Mouse (Mus musculus) limb, embryonic 13.5 days (tissue): ENCODE measurements around the gene Ube2q2. TPM values are rescaled to one million over a fixed set of nuclear protein-coding genes. Genes with fewer than 3 reads are reported as not detected.
"Not testable (repeated sequence)": the region's sequence is repeated elsewhere in the genome, so short reads cannot be mapped to it uniquely, and the experiment has no call there.

Source experiments
- ATAC-seq: fragments of 200-750 bp; cut with Nextera tagmentation; 2 replicates; pipeline ENCODE4 v1.8.0; 2017; ENCODE audit warnings: low read depth, moderate number of reproducible peaks, moderate TSS enrichment; ENCODE audit not compliant: low FRiP score
- H3K27ac ChIP-seq: fragments of 300-500 bp; sonication (generic); 2 replicates; pipeline ENCODE4 v1.5.1; 2015; ENCODE audit warnings: inconsistent platforms, mild to moderate bottlenecking, moderate library complexity
- H3K27me3 ChIP-seq: fragments of 300-500 bp; sonication (generic); 2 replicates; pipeline ENCODE4 v1.6.1; 2015; ENCODE audit warnings: mild to moderate bottlenecking, inconsistent platforms
- H3K36me3 ChIP-seq: fragments of 300-500 bp; sonication (generic); 2 replicates; pipeline ENCODE4 v1.6.1; 2015; ENCODE audit warnings: inconsistent platforms, mild to moderate bottlenecking, moderate library complexity
- H3K4me1 ChIP-seq: fragments of 300-500 bp; sonication (generic); 2 replicates; pipeline ENCODE4 v1.6.1; 2015; ENCODE audit warnings: inconsistent platforms
- H3K4me2 ChIP-seq: fragments of 300-500 bp; sonication (generic); replicated peaks from 2 replicates; pipeline ENCODE4 v1.6.1; 2015; ENCODE audit warnings: inconsistent platforms, mild to moderate bottlenecking, moderate library complexity
- H3K4me3 ChIP-seq: fragments of 300-500 bp; sonication (generic); 2 replicates; pipeline ENCODE4 v1.5.1; 2015; ENCODE audit warnings: moderate library complexity, mild to moderate bottlenecking, inconsistent platforms
- H3K9ac ChIP-seq: fragments of 300-500 bp; sonication (generic); 2 replicates; pipeline ENCODE4 v1.6.1; 2015; ENCODE audit warnings: mild to moderate bottlenecking, inconsistent platforms
- H3K9me3 ChIP-seq: fragments of 300-500 bp; sonication (generic); 2 replicates; pipeline ENCODE4 v1.6.1; 2016; ENCODE audit warnings: inconsistent platforms
- WGBS: fragments of 180-500 bp; shearing (Covaris S2); methylation state at CpG from one replicate; pipeline ENCODE4 v1.1.7; 2015; 5-methylcytosine and 5-hydroxymethylcytosine counted together
- polyA plus RNA-seq: library from polyadenylated mRNA; unstranded; fragments of >200 nt; fragmentation: Nextera tagmentation; extraction: Ambion mirVana; gene quantifications from 2 replicates; pipeline ENCODE4 v1.2.1, GENCODE M21; 2015

Gene Ube2q2
- polyA plus RNA-seq, 1 experiment from 2014 or later: 39.3 TPM

DNA sequence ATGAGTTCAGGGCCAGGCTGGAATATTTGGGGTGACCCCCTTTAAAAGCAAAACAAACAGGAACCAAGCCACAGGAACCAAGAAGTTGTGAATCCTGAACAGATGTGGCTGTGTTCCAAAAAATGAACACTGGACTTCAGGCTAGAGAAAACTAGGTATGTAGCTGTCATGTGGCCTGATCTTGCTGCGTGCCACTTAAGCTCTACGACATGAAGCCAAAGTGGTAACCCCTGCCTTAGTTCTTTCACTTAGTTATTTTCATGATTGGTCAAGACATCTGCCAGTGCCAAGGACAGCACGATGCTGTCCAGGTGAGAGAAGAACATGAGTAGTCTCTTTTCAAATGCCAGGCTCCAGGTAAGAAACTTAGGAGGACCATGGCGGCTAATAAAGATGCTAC lies 98.3 kb downstream of the Ube2q2 start:
- 95% methylated on average over 4 of the region's 4 CpGs for WGBS
- Histone ChIP-seq H3K4me2 (no peak overlapping the region), H3K9ac (no peak overlapping the region), H3K4me3 (no peak overlapping the region), H3K36me3 (no peaks in the 10 kb centered on the region), H3K4me1 (no peaks in the 10 kb centered on the region), H3K9me3 (no peaks in the 10 kb centered on the region), H3K27ac (no peak overlapping the region), H3K27me3 (no peaks in the 10 kb centered on the region)
- no peak for ATAC-seq

- Histone ChIP-seq H3K9ac (no peak overlapping the region), H3K4me2 (no peak overlapping the region), H3K36me3 (no peaks in the 10 kb centered on the region), H3K9me3 (no peaks in the 10 kb centered on the region), H3K27me3 (no peaks in the 10 kb centered on the region), H3K4me1 (no peaks in the 10 kb centered on the region), H3K4me3 (no peak overlapping the region), H3K27ac (no peak overlapping the region)
- 82% methylated on average over 4 of the region's 4 CpGs for WGBS
- ATAC-seq: no peak
Observed at GRCm38 (mm10) chr9:55248465-55248864, 99.8 kb downstream of the Ube2q2 start.

GRCm38 (mm10) chr9:55250595-55251247 lies 102.1 kb downstream of the Ube2q2 start:
- Histone ChIP-seq H3K4me1 (no peaks in the 10 kb centered on the region), H3K4me2 (no peak overlapping the region), H3K27me3 (no peaks in the 10 kb centered on the region), H3K36me3 (no peaks in the 10 kb centered on the region), H3K9me3 (no peaks in the 10 kb centered on the region), H3K4me3 (no peak overlapping the region), H3K27ac (no peak overlapping the region), H3K9ac (no peak overlapping the region)
- WGBS: 77% methylated on average over 6 of the region's 6 CpGs
- ATAC-seq: no peak

DNA sequence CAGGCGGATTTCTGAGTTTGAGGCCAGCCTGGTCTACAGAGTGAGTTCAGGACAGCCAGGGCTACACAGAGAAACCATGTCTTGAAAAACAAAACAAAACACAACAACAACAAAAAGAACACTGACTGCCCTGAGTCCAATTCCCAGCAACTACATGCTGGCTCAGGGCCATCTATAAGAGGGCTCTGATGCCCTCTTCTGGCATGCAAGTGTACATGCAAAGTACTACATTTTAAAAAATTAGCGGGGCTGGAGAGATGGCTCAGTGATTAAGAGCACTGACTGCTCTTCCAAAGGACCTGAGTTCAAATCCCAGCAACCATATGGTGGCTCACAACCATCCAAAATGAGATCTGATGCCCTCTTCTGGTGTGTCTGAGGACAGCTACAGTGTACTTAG lies 103.4 kb downstream of the Ube2q2 start:
- H3K36me3 ChIP-seq, H3K4me3 ChIP-seq, H3K9ac ChIP-seq, H3K27ac ChIP-seq, ATAC-seq, H3K9me3 ChIP-seq, H3K27me3 ChIP-seq, H3K4me1 ChIP-seq, H3K4me2 ChIP-seq: not testable (repeated sequence)
- 54% methylated on average over 2 of the region's 2 CpGs for WGBS

- Histone ChIP-seq H3K27me3 (no peaks in the 10 kb centered on the region), H3K36me3 (no peaks in the 10 kb centered on the region), H3K4me1 (no peaks in the 10 kb centered on the region), H3K4me2 (no peak overlapping the region), H3K27ac (no peak overlapping the region), H3K9ac (no peak overlapping the region), H3K9me3 (no peaks in the 10 kb centered on the region), H3K4me3 (no peak overlapping the region)
- WGBS: 80% methylated on average over 1 of the region's 1 CpGs
- no peak for ATAC-seq
Observed at GRCm38 (mm10) chr9:55253849-55254248, 105.2 kb downstream of the Ube2q2 start.

DNA sequence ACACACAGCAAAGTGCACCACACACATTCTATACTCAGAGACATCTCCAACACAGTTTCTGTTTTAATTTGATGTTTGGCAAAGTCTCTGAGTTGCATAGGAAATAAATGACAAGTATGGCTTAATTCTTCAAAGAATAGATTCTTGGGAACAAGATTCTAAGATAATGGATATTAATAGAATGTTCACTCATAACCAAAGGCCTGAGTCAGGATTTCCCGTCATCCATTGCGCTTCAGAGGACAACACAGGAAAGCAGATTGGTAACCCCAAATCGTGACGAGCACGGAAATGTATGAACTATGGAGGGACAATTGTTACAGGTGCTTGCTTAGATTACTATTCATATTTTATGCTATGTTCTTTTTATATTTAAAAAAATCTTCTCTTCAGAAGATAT lies 106.4 kb downstream of the Ube2q2 start:
- Histone ChIP-seq H3K4me1 (no peaks in the 10 kb centered on the region), H3K9me3 (no peaks in the 10 kb centered on the region), H3K4me3 (no peak overlapping the region), H3K36me3 (no peaks in the 10 kb centered on the region), H3K27me3 (no peaks in the 10 kb centered on the region), H3K27ac (no peak overlapping the region), H3K9ac (no peak overlapping the region), H3K4me2 (no peak overlapping the region)
- WGBS: 93% methylated on average over 5 of the region's 5 CpGs
- no peak for ATAC-seq

- 63% methylated on average over 4 of the region's 4 CpGs for WGBS
- ATAC-seq: no peak
- H3K4me2 ChIP-seq: no peak overlapping the region
- H3K27me3 ChIP-seq: no peaks in the 10 kb centered on the region
- H3K36me3 ChIP-seq: no peaks in the 10 kb centered on the region
- H3K4me1 ChIP-seq: no peaks in the 10 kb centered on the region
- no peak overlapping the region for H3K4me3 ChIP-seq
- no peak overlapping the region for H3K9ac ChIP-seq
- H3K9me3 ChIP-seq: no peaks in the 10 kb centered on the region
- no peak overlapping the region for H3K27ac ChIP-seq
Observed at GRCm38 (mm10) chr9:55255604-55256003, 107.0 kb downstream of the Ube2q2 start.

DNA sequence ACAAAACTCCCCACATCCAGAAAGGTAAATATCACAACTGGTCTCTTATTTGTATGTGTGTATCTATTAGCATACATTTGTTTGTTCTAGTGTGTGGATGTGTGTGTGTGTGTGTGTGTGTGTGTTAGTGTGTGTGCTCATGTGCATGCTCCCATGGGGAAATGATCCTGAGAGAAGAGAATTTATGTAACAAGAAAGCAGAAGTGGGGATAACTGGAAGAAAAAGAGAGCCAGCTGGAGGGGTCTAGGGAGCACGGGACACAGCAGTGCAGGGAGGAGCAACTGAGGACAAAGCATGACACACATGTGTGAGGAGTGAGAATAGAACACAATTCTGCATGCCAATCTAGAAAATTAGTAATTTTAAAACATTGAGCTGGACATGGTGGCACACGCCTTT lies 108.5 kb downstream of the Ube2q2 start:
- H3K9ac ChIP-seq: no peak overlapping the region
- no peak for ATAC-seq
- no peaks in the 10 kb centered on the region for H3K4me1 ChIP-seq
- H3K27me3 ChIP-seq: no peaks in the 10 kb centered on the region
- WGBS: 88% methylated on average over 2 of the region's 2 CpGs
- no peaks in the 10 kb centered on the region for H3K9me3 ChIP-seq
- no peak overlapping the region for H3K4me3 ChIP-seq
- no peaks in the 10 kb centered on the region for H3K36me3 ChIP-seq
- H3K27ac ChIP-seq: no peak overlapping the region
- no peak overlapping the region for H3K4me2 ChIP-seq

Other genes starting within 250 kb of the Ube2q2 start
- 6.9 and 7.2 TPM in 2 replicates for gene Hykk, start 231.6 kb upstream of the Ube2q2 start, polyA plus RNA-seq
- gene Psma4, start 198.1 kb upstream of the Ube2q2 start, polyA plus RNA-seq: 314 and 323 TPM in 2 replicates
- 1.0 and 1.2 TPM in 2 replicates for gene AY074887, start 197.9 kb upstream of the Ube2q2 start, polyA plus RNA-seq
- gene Chrna5, start 168.0 kb upstream of the Ube2q2 start, polyA plus RNA-seq: 1.1 and 1.4 TPM in 2 replicates
- 0.05 and 0.06 TPM in 2 replicates for gene Chrna3, start 122.3 kb upstream of the Ube2q2 start, polyA plus RNA-seq
- gene Chrnb4, start 100.1 kb upstream of the Ube2q2 start, polyA plus RNA-seq: 0.14 TPM in 2 replicates
- 63.6 and 63.7 TPM in 2 replicates for gene Fbxo22, start 60.1 kb downstream of the Ube2q2 start, polyA plus RNA-seq
- 1.4 and 1.6 TPM in 2 replicates for gene Nrg4, start 178.0 kb downstream of the Ube2q2 start, polyA plus RNA-seq
- gene Tmem266, start 178.1 kb downstream of the Ube2q2 start, polyA plus RNA-seq: 0.79 and 0.93 TPM in 2 replicates